Mouse (Mus musculus) cerebellum, postnatal 25 days (tissue): ENCODE results near the gene Mylpf.

Experiments
- DNase-seq, 2 experiments: peaks; one replicate each; pipeline ENCODE4 v3.0.0; 2021; ENCODE audit warnings: mixed read lengths in 2 of 2

The Mylpf gene

DNA sequence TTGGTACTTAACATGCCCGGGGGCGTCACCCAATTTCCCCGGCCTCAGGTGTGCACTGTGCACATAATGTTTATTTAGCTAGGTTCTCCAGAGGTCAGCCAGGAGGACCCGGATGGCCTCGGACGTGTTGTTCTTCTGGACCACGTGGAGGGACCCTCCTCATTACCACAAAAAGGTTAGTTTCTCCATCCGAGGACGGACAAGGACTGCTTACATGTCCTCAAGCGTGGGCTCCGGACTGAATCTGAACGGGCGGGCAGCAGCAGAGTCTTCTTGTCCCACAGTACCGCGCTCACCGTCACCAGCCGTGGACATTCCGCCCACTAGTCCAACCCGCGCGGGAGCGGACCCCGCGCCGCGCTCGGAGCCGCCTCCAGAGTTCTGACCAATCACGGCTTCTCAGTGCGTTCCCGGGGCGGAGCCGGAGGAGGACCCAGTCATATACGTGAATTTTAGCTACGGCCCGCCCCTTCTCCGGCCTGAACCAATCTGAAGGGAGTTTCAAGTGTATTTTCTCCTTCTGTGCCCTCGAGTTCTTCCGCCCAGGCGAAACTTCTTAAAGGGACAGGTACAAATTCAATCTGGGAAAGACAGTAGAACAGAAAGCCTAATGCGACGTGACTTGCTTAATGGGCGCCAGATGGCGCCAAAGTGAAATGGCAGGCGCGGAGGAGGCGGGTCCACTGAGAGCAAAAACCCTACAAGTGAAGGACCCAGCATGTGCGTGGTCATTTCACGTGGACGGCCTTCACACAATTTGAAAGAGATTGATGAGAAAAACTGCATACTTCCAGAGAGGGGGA, 51.8 kb downstream of the Mylpf start, which contains the start of gene Dctpp1:
TSS of gene Dctpp1 (minus strand) at position 401 of the 803 bp plus-strand sequence.
- DNase-seq, result peak; percentile 96 to 97

DNA sequence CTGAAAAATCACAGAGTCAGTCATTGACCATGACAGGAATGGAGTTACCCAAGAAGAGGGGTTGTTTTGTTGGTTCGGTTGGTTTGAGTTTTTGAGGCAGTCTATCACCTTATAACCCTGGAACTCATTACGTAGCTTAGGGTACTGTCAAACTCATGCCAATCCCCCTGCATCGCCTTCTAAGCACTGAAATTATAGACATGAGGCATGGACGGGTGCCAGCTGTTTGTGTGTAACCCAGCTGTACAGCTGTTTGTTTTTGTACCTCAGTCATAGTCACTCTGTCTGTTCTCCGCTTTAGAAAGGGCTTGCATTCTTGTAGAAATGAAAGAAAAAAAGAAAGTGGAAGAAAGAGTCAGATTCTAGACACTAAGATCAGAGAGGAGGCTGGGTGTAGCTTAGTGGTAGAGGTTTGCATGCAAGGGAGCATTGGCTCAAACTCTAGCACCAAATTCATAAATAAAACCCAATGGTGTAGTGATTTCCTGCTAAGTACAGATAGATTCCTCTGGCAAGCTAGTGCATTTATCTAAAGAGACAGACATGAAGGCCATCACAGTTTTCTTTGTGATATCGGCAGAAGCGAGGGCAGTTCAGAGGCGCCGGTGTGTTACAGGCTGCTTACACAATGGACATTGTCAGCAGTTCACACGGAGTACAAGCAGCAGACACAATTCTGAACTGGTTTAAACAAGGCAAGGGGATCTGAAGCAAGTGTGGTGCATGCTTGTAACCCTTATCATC, 53.7 kb downstream of the Mylpf start:
- DNase-seq, result peak in 1 of 2 experiments; percentile 33

DNA sequence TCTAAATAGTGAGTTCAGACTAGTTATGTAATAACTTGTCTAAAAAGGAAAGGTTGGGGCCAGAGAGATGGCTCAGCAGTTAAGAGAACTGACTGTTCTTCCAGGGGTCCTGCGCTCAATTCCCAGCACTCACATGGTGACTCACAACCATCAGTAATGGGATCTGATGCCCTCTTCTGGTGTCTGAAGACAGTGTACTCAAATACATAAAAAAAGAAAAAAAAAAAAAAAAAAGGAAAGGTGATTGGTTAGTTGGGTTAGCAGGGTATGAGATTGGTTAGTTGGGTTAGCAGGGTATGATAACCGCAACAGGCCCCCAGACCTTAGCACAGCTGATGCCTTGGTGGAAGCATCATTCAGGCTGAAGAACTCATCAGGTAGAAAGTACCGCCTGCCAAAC, 54.8 kb downstream of the Mylpf start:
- no peak for DNase-seq
